Mouse (Mus musculus) stomach, postnatal 0 days (tissue): Measurements from ENCODE around the gene Tada3.

Experiments
- CTCF ChIP-seq: IDR thresholded peaks from 2 replicates; pipeline ENCODE4 v1.5.1; 2016; ENCODE audit warnings: antibody characterized with exemption, low read depth, mild to moderate bottlenecking, moderate library complexity
- EP300 ChIP-seq: optimal IDR thresholded peaks from 2 replicates; pipeline ENCODE3; 2016; ENCODE audit warnings: antibody characterized with exemption

GRCm38 (mm10) chr6:113385160-113385714, 7.6 kb upstream of the Tada3 start:
- no peak for TF ChIP-seq CTCF
- TF ChIP-seq EP300: no peak
